Mouse (Mus musculus) leukemia stem cell, adult 10-12 weeks (primary cell): Measurements from ENCODE around the gene 1700129C05Rik. TPM values are rescaled to one million over a fixed set of nuclear protein-coding genes. Genes with fewer than 3 reads are reported as not detected.

ENCODE experiments used
- polyA plus RNA-seq: library from polyadenylated mRNA; stranded (reverse); fragments of >175 nt; gene quantifications from 2 replicates; pipeline ENCODE4 v1.2.3, GENCODE M21; 2012; ENCODE audit warnings: low replicate concordance

1700129C05Rik gene
- polyA plus RNA-seq = not detected in 2 replicates

GRCm38 (mm10) chr14:59142793-59143192, at the start of gene 1700129C05Rik:
1700129C05Rik (minus strand) TSS chr14:59142893.

GRCm38 (mm10) chr14:59178649-59179048, 36.0 kb upstream of the 1700129C05Rik start, which contains the start of gene Gm5142:
Gm5142 (minus strand) TSS chr14:59178749.

Other genes starting within 250 kb of the 1700129C05Rik start
- gene Gm5142, start 35.9 kb upstream of the 1700129C05Rik start, polyA plus RNA-seq = not detected in 2 replicates
- 8.3 and 14.6 TPM in 2 replicates for gene Rcbtb1, start 58.3 kb upstream of the 1700129C05Rik start, polyA plus RNA-seq
- gene Gm6904, start 117.3 kb upstream of the 1700129C05Rik start, polyA plus RNA-seq = not detected in 2 replicates
- 0.30 TPM in 1 of 2 replicates, not detected in the other for gene Phf11a, start 154.6 kb upstream of the 1700129C05Rik start, polyA plus RNA-seq
- gene Phf11b, start 198.5 kb upstream of the 1700129C05Rik start, polyA plus RNA-seq = 0.20 and 0.94 TPM in 2 replicates
- gene Phf11d, start 222.6 kb upstream of the 1700129C05Rik start, polyA plus RNA-seq = 0.27 and 0.32 TPM in 2 replicates